Mouse (Mus musculus) heart, postnatal 36 days (tissue): ENCODE data around the gene Kif27. TPM values are rescaled to one million over a fixed set of nuclear protein-coding genes. Genes with fewer than 3 reads are reported as not detected.
A peak's percentile ranks its signal among the peaks of the same experiment; 100 is the strongest.
"Not testable (repeated sequence)": the region's sequence is repeated elsewhere in the genome, so short reads cannot be mapped to it uniquely, and the experiment has no call there.

Experiments used
- DNase-seq, 2 experiments: peaks; one replicate each; pipeline ENCODE4 v3.0.0; 2021 to 2022
- intact Hi-C: fragments of 180-260 bp; cut with DNase I; formaldehyde crosslinking; loops from one replicate; pipeline ENCODE4 v1.15.1; 2025
- total RNA-seq, 2 experiments: library from RNA; stranded (reverse); gene quantifications; 2 replicates each; pipeline ENCODE4 v1.2.3; 2021

Gene Kif27
- total RNA-seq, result under 1 TPM; 0.06 to 0.08 TPM

DNA sequence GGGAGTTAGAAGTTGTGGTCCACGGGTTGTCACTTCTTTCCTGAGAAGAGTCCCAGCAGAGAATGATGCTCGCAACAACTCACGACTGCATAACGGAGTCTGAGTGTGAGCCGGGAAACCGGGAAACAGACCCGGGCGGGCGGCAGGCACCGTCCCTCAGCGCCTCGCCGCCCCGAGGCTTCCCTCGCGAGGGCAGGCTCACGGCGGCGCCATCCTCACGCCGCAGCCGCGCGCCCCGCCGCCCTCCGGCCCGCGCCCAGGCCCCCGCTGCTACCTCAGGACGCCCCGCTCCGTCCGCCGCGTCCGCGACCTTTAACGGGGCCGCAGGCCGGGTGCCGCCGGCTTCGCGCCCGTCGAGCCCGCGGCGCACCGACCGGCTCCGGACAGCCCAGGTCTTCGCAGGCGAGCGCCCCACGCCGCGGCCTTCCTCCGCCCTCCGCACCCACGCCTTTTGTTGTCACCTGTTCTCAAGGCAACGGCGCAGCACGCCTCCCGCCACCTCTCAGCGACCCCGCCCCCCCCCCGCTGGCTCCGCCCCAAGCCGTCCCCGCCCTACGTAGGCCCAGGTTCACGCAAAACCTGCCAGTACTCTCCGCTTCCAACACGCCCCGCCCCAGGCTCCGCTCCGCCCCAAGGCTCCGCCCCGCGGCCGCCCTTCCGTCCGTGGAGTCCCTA is at the start of gene Kif27:
Kif27 (minus strand) TSS at position 494 of the 675 bp plus-strand sequence.
- DNase-seq, result peak; percentile 79
- intact Hi-C loops, result loop anchor here (5.0 kb wide), 1 partner anchor 44 kb away; the partner anchor contains the start of genes Hnrnpk and Rmi1

DNA sequence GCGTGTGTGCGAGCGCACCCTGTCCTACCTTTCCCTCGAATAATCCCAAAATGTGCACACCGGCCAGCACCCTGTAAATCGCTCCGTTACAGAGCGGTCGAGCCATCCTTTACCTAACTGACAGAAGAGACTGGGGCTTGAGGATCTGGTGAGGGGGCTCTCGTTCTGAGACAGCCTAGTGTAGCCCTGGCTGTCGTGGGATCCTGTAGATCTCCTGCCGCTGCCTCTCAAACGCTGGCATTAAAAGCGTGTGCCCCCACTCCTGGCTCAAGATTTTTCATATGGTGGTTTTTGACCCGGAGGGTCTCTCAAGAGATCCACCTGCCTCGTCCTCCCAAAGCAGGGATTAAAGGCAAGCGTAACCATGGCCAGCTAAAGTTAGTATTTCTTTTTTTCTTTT is 44.3 kb upstream of the Kif27 start, which contains the start of gene Hnrnpk:
Hnrnpk (minus strand) TSS at position 101 of the 400 bp plus-strand sequence.
- DNase-seq, result not testable (repeated sequence)
- intact Hi-C loops, result loop anchor here (5.0 kb wide), 2 partner anchors 46 to 276 kb away; partner anchors contain the start of genes Hnrnpa0 and Kif27

DNA sequence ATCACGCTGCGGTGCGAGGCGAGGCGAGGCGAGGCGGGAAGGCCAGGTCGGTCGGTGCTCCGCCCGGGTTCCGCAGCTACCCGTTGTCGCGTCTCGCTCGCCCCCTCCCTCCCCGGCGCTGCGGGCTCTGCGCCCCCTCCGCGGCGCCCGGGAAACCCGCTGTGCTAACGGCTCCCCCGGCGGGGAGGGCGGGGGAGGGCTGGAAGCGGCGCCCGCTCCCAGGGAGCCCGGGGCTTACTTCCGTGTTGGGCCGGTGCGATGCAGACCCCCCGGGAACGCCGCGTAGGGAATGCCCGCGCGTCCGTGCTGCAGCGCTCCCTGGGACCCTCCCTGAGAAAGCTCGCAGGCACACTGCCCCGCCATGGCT is 43.8 kb upstream of the Kif27 start:
- intact Hi-C loops, result loop anchor here (5.0 kb wide), 2 partner anchors 45 to 275 kb away; partner anchors contain the start of genes Hnrnpa0 and Kif27
- DNase-seq, result no peak

DNA sequence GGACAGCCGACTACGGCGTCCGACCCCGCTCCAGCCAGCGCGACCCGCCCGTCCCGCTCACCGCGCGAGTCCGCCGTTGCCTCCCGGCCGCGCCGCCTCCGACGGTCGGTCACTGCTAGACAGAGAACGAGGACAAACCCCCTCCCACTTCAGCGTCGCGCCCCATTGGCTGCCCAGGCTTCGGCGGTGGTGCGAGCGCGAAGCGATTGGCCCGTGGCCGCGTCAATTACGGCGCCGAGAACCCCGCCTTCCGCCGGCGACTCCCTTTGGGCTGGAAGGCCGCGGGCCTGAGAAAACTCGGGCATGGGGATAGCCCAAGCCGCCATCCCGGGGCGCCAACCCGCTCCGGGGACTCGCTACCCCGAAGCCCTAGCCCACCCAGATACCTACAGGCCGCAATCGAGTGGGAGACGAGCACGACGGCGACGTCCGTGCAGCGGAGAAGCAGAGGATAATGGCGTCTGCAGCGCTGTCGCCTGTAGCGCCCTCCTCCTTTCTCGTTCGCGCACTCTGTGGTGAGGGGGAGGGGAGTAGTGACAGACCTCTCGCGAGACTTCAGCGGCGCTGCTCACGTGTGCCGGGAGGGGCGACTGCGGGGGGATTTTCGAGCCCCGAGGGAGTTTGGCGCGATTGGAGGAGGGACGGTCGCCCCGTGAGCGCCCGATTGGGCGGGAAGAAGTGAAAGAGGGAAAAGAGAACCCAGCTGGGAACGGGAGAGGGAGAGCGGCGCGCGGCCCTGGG is 43.3 kb upstream of the Kif27 start, which contains the start of gene Rmi1:
Rmi1 (plus strand) TSS at position 246 of the 741 bp plus-strand sequence.
- intact Hi-C loops, result loop anchor here (5.0 kb wide), 2 partner anchors 45 to 275 kb away; partner anchors contain the start of genes Hnrnpa0 and Kif27
- DNase-seq, result peak; percentile 99 to 100

DNA sequence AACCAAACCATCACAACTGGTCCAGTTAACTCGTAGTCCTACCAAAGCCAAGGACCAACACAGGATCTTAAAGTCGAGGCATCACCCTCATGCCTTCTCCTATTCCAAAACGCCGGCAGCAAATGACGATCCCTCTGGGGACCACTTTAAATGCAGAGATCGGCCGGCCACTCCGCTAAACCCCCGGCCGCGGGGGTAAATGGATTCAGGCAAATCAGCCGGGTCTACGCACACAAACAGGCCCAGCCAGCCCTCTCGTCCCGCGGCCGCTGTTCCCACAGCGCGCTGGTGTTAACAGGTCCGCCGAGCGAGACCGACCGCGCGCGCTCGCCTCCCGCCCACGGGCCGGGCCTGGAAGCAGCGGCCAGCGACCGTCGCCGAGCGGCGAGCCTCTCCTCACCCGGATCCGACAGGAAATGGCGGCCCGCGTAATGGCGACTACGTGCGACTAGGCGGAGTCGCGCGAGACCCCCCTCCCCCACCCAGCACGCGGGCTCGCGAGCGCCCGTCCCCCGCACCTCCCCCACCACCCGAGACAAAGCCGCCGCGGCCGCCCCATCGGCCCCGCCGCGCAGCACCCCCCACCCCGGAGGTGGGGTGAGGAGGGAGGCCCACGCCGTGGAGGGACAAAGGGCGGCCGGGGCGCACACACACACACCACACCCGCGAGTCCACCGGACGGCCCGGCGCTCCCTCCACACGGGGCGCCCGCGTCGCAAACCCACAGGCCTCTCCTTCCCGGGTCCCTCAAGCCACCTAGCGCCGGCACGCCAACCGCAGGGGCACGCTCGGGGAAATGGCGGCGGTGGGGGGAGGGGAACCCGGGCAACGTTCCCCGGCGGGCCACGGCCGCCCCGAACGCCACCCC is 42.4 kb upstream of the Kif27 start:
- peak; percentile 71 to 74 for DNase-seq
- intact Hi-C loops, result loop anchor here (1.0 to 5.0 kb wide), 4 partner anchors 17 to 274 kb away; partner anchors contain the start of genes 2210016F16Rik, Hnrnpa0 and Kif27

DNA sequence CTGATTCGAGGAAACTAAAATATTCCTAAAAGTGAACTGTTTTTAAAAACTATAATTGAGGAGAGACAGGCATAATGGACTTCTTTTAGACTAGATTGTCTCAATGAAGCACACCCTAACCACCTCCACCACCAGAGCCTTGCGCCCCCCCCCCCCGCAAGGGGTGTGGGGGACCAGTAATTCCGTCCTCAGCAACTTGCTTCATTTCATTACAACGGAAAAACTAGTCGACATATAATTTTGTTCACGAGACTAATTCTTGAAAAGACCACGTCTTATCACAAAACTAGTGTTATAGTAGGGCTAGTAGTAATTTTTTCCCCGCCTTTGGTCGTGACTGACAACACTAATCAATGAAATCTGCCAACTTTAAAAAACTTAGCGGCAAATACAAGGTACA is 41.7 kb upstream of the Kif27 start:
- intact Hi-C loops, result loop anchor here (2.0 to 5.0 kb wide), 3 partner anchors 16 to 273 kb away; partner anchors contain the start of genes 2210016F16Rik, Hnrnpa0 and Kif27
- no peak for DNase-seq

DNA sequence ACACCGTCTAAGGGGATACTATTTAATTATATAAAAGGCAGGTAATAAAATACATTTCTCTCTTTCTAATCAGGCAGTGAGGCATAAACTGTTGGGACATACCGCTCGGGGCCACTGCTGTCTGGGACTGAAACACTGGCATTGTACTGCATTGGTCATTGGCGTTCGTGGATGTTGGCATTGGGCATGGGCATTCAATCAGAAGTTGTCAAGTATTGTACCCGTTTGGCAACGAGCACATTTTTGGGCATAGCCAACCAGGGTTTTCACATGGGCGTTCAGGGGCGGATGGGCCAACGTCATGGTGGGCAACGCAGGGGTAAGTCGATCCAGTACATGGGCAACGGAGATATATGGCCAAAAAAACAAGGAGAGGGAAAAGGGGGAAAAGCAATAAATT is 38.7 kb upstream of the Kif27 start:
- intact Hi-C loops, result no loop called here

DNA sequence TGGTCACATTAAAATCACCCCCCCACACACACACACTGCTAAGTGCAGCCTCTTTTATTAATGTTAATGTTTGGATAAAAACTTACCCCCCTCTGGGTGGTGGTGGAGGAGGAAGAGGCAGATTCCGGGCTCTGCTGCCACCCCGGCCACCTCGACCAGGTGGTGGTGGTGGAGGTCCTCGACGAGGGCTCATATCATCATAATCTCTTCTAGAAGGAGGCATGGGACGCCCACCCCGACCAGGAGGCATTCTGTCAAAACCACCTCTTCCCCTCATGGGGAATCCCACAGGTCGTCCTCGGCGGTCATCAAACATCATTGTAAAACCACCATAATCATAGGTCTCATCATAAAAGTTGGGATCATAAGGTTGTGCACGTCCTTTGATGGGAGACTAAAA is 35.5 kb upstream of the Kif27 start:
- DNase-seq, intact Hi-C loops: not testable (repeated sequence)

More for the DNA sequence above, 38.7 kb upstream of the Kif27 start:
- DNase-seq, result no peak

DNA sequence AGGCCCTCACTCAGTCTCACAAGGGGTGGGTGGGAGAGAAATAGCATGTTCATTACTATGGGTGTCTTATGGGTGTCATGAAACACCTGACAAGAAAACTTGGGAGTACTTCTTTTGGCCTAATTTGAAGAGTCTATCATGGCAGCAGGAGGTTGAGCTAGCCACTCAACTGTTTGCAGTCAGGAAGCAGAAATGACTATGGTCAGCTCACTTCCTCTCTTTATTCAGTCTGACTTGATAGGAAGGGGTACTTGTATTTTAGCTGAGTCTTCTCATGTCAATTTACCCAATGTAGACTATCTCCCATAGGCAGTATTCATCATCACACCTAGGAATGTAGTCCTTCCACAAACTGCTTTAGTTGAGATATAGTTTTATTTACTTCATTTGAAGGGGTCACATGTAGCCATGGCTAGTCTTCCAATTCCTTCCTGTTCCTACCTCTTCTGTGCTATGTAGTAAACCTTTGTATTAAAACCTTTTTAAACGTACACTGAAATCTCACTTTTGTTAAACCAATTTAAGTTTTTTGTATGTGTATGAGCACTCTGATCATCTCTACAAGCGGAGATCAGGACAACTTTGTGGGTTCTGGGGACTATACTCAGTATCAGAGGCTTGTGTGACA is 30.5 kb upstream of the Kif27 start:
- DNase-seq, result no peak
- intact Hi-C loops, result loop anchor here (5.0 to 10.0 kb wide), 4 partner anchors 125 to 375 kb away; partner anchors contain the start of gene Idnk

DNA sequence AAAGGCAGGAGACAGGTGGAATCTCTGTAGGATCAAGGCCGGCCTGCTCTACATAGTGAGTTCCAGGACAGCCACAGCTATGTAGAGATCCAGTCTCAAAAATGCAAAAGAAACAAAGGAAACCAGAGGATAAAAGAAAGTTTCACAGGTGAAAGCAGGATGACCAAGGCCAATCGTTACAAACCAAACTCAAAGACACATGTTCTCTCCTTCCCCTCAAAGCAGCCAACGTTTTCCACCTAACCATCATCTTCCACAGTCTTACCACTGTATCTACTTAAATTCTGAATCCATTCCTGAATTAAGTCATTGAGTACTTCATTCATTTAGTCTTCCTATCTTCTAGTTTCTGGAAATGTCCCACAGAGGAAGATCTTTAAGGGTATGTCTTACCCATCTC is 29.5 kb upstream of the Kif27 start:
- intact Hi-C loops, result loop anchor here (1.0 to 10.0 kb wide), 5 partner anchors 100 to 374 kb away; partner anchors contain the start of gene Idnk
- DNase-seq, result no peak

DNA sequence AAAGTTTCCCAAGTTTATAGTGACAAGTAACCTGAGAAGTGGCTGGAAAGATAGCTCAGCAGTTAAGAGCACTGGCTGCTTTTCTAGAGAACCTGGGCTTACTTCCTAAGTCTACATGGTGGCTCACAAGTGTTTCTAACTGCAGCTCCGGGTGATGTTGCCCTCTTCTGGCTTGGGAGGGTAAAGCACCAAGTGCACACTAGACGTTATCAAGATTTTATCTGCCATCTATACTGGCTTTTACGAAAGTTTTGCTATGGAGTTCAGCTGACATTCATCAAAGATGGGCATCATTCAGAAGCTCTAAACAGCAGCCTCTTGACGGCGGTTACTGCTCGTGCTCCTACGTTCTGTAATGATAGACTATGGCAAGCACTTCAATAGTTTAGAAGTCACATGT is 29.0 kb upstream of the Kif27 start:
- peak; percentile 65 to 74 for DNase-seq
- intact Hi-C loops, result loop anchor here (1.0 to 10.0 kb wide), 5 partner anchors 100 to 373 kb away; partner anchors contain the start of gene Idnk

DNA sequence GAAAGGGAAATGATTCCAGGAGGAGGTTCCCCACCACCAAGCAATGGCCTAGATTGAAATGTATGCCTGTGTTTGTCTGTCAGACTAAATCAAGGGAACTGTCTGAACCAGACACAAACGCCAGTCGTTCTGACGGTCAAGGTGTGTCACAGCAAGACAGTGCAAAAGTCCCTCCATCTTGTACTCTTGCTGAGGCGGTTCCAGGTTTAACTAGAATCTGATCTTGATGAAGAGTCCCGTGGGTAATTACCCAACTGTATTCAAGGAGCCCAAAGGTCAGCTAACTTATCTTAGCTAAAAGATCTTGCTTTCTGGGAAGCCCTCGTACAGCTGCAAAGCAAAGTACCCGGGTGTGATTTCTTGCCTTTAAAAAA is 26.6 kb upstream of the Kif27 start:
- intact Hi-C loops, result loop anchor here (2.0 to 10.0 kb wide), 5 partner anchors 15 to 371 kb away; partner anchors contain the start of gene Idnk
- no peak for DNase-seq

DNA sequence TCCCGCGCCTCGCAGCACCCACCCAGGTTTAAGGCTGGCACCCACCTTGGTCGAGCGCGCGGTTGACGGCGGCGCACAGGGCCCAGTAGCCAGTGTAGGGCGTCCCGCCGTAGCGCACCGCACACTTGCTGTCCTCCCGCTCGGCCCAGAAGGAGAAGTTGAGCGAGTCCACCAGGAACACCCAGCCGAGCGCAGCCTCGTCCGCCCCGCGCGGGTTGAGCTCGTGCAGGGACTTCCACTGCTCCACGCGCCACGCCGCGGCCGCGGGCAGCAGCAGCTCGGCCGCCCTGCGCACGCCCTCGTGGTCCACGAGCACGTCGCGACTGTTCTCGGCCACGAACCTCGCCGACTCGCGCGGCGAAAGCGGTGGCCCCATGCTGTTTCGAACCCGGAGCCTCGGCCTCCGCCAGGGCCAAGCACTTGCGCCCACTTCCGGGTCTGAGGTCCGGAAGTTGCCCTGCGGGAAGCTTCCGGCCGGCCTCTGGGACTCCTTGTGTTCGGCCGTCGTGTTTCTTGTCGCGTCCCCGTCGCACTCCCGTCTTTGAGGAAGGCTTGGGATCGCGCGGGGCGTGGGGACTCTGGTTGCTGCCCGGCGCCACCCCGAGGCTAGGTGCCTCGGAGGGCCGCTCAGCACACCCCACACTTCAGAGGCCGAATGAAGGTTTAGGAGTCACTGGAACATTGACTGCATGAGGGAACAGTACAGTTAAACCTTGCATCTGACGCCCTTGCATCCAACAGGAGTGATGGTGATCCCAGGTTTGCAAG is 26.0 kb upstream of the Kif27 start, which contains the start of gene 2210016F16Rik:
2210016F16Rik (minus strand) TSS at position 447 of the 768 bp plus-strand sequence.
- DNase-seq, result peak; percentile 70 to 80
- intact Hi-C loops, result loop anchor here (2.0 to 10.0 kb wide), 5 partner anchors 16 to 370 kb away; partner anchors contain the start of gene Idnk

DNA sequence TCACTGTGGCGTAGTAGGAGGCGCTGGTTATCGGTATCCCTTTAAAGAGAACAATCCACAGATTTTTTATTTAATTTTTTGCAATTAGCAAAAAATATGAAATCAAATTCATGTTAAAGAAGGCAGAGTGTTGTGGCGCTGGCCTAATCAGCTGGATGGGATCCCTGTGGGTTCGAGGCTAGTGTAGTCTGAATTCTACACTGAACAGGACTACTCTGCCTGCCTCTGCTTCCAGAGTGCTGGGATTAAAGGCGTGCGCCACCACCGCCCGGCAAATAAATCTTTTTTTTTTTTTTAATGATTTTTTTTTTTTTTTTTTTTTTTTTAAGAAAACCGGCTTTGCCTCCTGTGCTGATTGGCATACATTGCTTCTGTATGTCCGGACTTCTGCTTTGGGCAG is 25.4 kb upstream of the Kif27 start:
- DNase-seq, result no peak
- intact Hi-C loops, result loop anchor here (2.0 to 10.0 kb wide), 4 partner anchors 16 to 370 kb away; partner anchors contain the start of gene Idnk

DNA sequence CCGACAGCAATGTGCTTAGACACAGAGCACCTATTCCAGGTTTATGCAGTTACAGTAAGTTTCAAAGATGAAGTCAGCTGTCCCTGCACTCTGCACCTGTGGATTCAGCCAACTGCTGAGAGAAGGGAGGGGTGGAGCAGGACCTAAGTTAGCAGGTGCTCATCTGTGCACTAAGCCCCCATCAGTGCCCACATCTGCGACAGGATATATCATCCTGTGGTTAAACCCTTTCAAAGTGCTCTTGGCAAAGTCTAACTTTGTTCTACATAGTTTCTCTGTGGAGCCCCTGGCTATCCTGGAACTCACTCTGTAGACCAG is 14.2 kb upstream of the Kif27 start:
- DNase-seq, result no peak
- intact Hi-C loops, result no loop called here

DNA sequence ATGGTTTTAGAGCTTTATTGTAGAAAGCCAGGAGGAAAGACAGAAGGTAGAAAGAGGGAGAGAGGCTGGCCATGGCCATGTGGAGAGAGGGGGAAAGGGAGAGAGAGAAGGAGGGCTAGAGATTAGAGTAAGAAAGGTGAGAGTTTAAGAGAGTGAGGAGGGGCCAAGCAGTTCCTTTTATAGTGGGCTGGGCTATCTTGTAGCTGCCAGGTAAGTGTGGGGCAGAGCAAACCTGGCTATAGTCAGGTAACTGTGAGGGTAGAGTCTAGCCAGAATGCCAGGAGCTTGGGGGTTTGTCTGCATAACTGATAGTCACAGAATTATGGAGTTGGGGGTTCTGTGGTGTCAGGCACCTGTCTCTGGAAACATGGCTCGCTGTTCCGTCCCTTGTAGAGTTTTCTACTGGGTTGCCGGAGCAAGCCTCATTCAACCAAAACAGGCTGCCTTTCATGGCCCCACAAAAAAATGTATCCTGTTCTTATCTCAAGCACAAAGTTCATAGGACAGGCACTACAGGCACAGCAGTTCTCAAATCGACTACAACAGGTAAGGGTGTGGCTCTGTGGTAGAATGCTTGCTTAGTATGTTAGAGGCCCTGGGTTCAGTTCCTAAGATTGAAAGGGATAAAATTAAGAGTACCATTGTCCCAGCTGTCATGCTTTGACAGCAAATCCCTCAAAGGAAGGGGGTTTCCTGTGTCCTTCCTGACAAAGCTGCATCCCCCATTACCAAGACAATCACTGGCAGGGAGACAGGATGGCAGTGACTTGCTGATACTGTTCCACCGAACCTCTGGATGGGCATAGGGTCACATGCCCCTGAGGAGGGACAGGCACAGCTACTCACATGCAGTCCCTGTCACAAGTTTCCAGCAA is 13.6 kb upstream of the Kif27 start:
- intact Hi-C loops, result no loop called here
- DNase-seq, result no peak

DNA sequence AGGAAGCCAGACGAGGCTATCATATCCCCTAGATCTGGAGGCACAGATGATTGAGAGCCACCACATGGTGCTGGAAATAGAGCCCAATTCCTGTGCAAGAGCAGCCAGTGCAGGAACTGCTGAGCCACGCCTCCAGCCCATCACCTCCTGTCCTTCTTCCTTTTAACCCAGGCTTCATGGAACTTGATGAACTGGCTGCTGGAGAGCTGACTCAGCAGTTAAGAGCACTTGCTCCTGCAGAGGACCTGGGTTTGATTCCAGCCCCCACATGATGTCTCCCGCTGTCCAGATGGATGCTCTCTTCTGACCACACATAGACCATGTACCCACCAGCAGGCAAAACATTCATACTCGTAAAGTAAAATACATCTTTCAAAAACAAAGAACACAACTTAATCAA is 9.9 kb upstream of the Kif27 start:
- intact Hi-C loops, result no loop called here
- no peak for DNase-seq

DNA sequence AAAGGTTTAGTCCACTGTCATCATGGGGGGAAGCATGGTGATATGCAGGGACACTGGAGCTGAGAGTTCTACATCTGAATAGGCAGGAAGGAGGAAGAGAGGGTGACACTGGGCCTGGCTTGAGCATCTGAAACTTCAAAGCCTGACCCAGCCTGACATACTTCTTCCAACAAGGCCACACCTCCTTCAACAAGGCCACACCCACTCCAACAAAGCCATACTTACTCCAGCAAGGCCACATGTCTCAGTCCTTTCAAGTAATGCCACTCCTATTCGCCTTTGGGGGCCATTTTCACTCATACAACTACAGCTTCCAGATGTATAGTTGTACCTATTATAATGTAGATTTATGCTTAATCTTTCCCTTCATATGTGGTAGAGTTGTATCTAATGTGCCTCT is 8.7 kb upstream of the Kif27 start:
- intact Hi-C loops, result no loop called here
- no peak for DNase-seq
